Mouse (Mus musculus) CH12.LX (cell line): ENCODE results near the gene Chmp4b. TPM values are rescaled to one million over a fixed set of nuclear protein-coding genes. Genes with fewer than 3 reads are reported as not detected.

Experiments
- DNase-seq: peaks from one replicate; pipeline ENCODE4 v3.0.0-alpha.2; 2013; ENCODE audit errors: extremely low read depth
- H3K27ac ChIP-seq: 2 replicates; pipeline ENCODE4 v1.5.1; 2012; ENCODE audit warnings: low read depth, mild to moderate bottlenecking, control low read depth, moderate library complexity; ENCODE audit not compliant: insufficient read depth
- H3K27me3 ChIP-seq: replicated peaks from 2 replicates; pipeline ENCODE3; 2012; ENCODE audit warnings: inconsistent platforms
- H3K36me3 ChIP-seq, 2 experiments: replicated peaks in 1 of 2; 2 replicates each; pipeline versions ENCODE3 to v1.6.1; 2012; ENCODE audit warnings: inconsistent platforms in 1 of 2, low read length in 1 of 2, mild to moderate bottlenecking in 1 of 2, mixed read lengths in 1 of 2, moderate library complexity in 1 of 2; ENCODE audit not compliant: control insufficient read depth in 1 of 2, insufficient read depth in 1 of 2
- H3K4me1 ChIP-seq, 2 experiments: 2 replicates each; pipeline ENCODE4 v1.6.1; 2012; ENCODE audit warnings: inconsistent platforms in 1 of 2, moderate library complexity in 1 of 2; ENCODE audit not compliant: insufficient read depth in 2 of 2, control insufficient read depth in 1 of 2
- H3K4me2 ChIP-seq: 2 replicates; pipeline ENCODE4 v1.6.1; 2012; ENCODE audit warnings: low read depth, mild to moderate bottlenecking, control low read depth; ENCODE audit not compliant: poor library complexity, insufficient read depth, severe bottlenecking
- H3K4me3 ChIP-seq, 3 experiments: fragments of 150-350 bp in 1 of 3; sonication (generic) in 1 of 3; replicated peaks in 1 of 3; 2 replicates each; pipeline versions ENCODE3 to v1.5.1; 2011 to 2012; ENCODE audit warnings: low read depth in 2 of 3, low read length in 2 of 3, mild to moderate bottlenecking in 2 of 3, moderate library complexity in 2 of 3, control low read depth in 1 of 3, improper control_type of control experiment in 1 of 3, inconsistent platforms in 1 of 3, mixed read lengths in 1 of 3; ENCODE audit not compliant: poor library complexity in 1 of 3
- H3K79me2 ChIP-seq: replicated peaks from 2 replicates; pipeline ENCODE4 v1.6.1; 2012; ENCODE audit warnings: mild to moderate bottlenecking, moderate library complexity; ENCODE audit not compliant: control insufficient read depth, poor library complexity, insufficient read depth, severe bottlenecking; ENCODE audit errors: extremely low read depth
- H3K9ac ChIP-seq: 2 replicates; pipeline ENCODE4 v1.6.1; 2012; ENCODE audit warnings: low read depth, mild to moderate bottlenecking, control low read depth, moderate library complexity; ENCODE audit not compliant: insufficient read depth
- H3K9me3 ChIP-seq: replicated peaks from 2 replicates; pipeline ENCODE3; 2012; ENCODE audit warnings: low read length, inconsistent platforms, mixed read lengths
- BHLHE40 ChIP-seq: IDR thresholded peaks from 2 replicates; pipeline ENCODE4 v1.6.1; 2011; ENCODE audit warnings: mild to moderate bottlenecking, low read depth, low read length, improper control_type of control experiment
- CHD1 ChIP-seq: IDR thresholded peaks from 2 replicates; pipeline ENCODE4 v1.6.1; 2012; ENCODE audit warnings: low read depth, low read length, improper control_type of control experiment, inconsistent platforms
- CTCF ChIP-seq, 2 experiments: IDR thresholded peaks in 1 of 2; conservative IDR thresholded peaks in 1 of 2; 2 replicates each; pipeline ENCODE4 v1.5.1; 2011 to 2012; ENCODE audit warnings: low read depth in 2 of 2, low read length in 2 of 2, improper control_type of control experiment in 1 of 2, inconsistent platforms in 1 of 2, mild to moderate bottlenecking in 1 of 2, moderate library complexity in 1 of 2
- E2F4 ChIP-seq: IDR thresholded peaks from 2 replicates; pipeline ENCODE4 v1.6.1; 2011; ENCODE audit warnings: low read depth, low read length, improper control_type of control experiment; ENCODE audit not compliant: insufficient replicate concordance
- EP300 ChIP-seq: IDR thresholded peaks from 2 replicates; pipeline ENCODE4 v1.6.1; 2011; ENCODE audit warnings: low read length, improper control_type of control experiment
- GABPA ChIP-seq: IDR thresholded peaks from 2 replicates; pipeline ENCODE4 v1.6.1; 2012; ENCODE audit warnings: low read depth, low read length, improper control_type of control experiment, inconsistent platforms; ENCODE audit not compliant: insufficient replicate concordance
- HCFC1 ChIP-seq: IDR thresholded peaks from 2 replicates; pipeline ENCODE4 v1.6.1; 2012; ENCODE audit warnings: low read depth, mild to moderate bottlenecking, inconsistent platforms, low read length, improper control_type of control experiment
- JUND ChIP-seq: conservative IDR thresholded peaks from 2 replicates; pipeline ENCODE4 v1.6.1; 2011; ENCODE audit warnings: low read depth, low read length, improper control_type of control experiment
- KAT2A ChIP-seq: IDR thresholded peaks from 2 replicates; pipeline ENCODE4 v1.6.1; 2012; ENCODE audit warnings: low read length, improper control_type of control experiment, inconsistent platforms; ENCODE audit not compliant: insufficient replicate concordance
- MAZ ChIP-seq: IDR thresholded peaks from 2 replicates; pipeline ENCODE4 v1.6.1; 2012; ENCODE audit warnings: low read depth, mild to moderate bottlenecking, inconsistent platforms, low read length, improper control_type of control experiment, moderate library complexity
- MYC ChIP-seq: IDR thresholded peaks from 2 replicates; pipeline ENCODE4 v1.6.1; 2011; ENCODE audit warnings: low read depth, mild to moderate bottlenecking, improper control_type of control experiment, low read length
- NELFE ChIP-seq: IDR thresholded peaks from 2 replicates; pipeline ENCODE4 v1.6.1; 2011; ENCODE audit warnings: low read depth, low read length, improper control_type of control experiment
- NRF1 ChIP-seq: IDR thresholded peaks from 2 replicates; pipeline ENCODE4 v1.6.1; 2014; ENCODE audit warnings: low read depth, mild to moderate bottlenecking, inconsistent platforms, low read length, improper control_type of control experiment, moderate library complexity
- PAX5 ChIP-seq: IDR thresholded peaks from 2 replicates; pipeline ENCODE4 v1.6.1; 2012; ENCODE audit warnings: low read length, inconsistent platforms, mixed read lengths
- POLR2A ChIP-seq: IDR thresholded peaks from 2 replicates; pipeline ENCODE4 v1.6.1; 2011; ENCODE audit warnings: low read depth, mild to moderate bottlenecking, improper control_type of control experiment, low read length
- RAD21 ChIP-seq: IDR thresholded peaks from 2 replicates; pipeline ENCODE4 v1.6.1; 2011; ENCODE audit warnings: low read depth, mild to moderate bottlenecking, low read length, improper control_type of control experiment, moderate library complexity
- TBP ChIP-seq: conservative IDR thresholded peaks from 2 replicates; pipeline ENCODE4 v1.6.1; 2011; ENCODE audit warnings: low read depth, low read length, improper control_type of control experiment
- UBTF ChIP-seq: IDR thresholded peaks from 2 replicates; pipeline ENCODE4 v1.6.1; 2012; ENCODE audit warnings: low read depth, mild to moderate bottlenecking, inconsistent platforms, low read length, improper control_type of control experiment, moderate library complexity
- USF1 ChIP-seq: IDR thresholded peaks from 2 replicates; pipeline ENCODE4 v1.6.1; 2014; ENCODE audit warnings: low read depth, mild to moderate bottlenecking, inconsistent platforms, low read length, improper control_type of control experiment
- USF2 ChIP-seq: conservative IDR thresholded peaks from 2 replicates; pipeline ENCODE4 v1.6.1; 2011; ENCODE audit warnings: low read depth, low read length, improper control_type of control experiment
- ZC3H11A ChIP-seq: IDR thresholded peaks from 2 replicates; pipeline ENCODE4 v1.6.1; 2012; ENCODE audit warnings: low read depth, mild to moderate bottlenecking, inconsistent platforms, low read length, improper control_type of control experiment
- ZMIZ1 ChIP-seq: IDR thresholded peaks from 2 replicates; pipeline ENCODE4 v1.6.1; 2012; ENCODE audit warnings: low read depth, mild to moderate bottlenecking, inconsistent platforms, low read length, improper control_type of control experiment
- ZNF384 ChIP-seq: IDR thresholded peaks from 2 replicates; pipeline ENCODE4 v1.6.1; 2012; ENCODE audit warnings: low read depth, low read length, improper control_type of control experiment, inconsistent platforms
- dilution Hi-C: fragments of 300-500 bp; cut with MboI; formaldehyde crosslinking; loops from 2 replicates; pipeline ENCODE4 v1.14.3; 2020; ENCODE audit warnings: low sequenced_read_pairs; ENCODE audit not compliant: extremely low pct_unique_long_range_greater_than_20kb, extremely low pct_ligation_motif_present
- in situ Hi-C: fragments of 300-500 bp; cut with MboI; formaldehyde crosslinking; loops from 3 replicates; pipeline ENCODE4 v1.14.3; 2019; ENCODE audit warnings: low sequenced_read_pairs, low pct_ligation_motif_present, low pct_unique_long_range_greater_than_20kb, mixed read lengths
- polyA plus RNA-seq: library from polyadenylated mRNA; unstranded; fragments of >175 nt; gene quantifications from 2 replicates; pipeline ENCODE4 v1.2.1, GENCODE M21; 2012; ENCODE audit warnings: low read depth; ENCODE audit not compliant: insufficient read length
- total RNA-seq, 2 experiments: library from RNA; depleted of rRNA; stranded (reverse); fragments of 300-350 nt in 1 of 2; fragments of >200 nt in 1 of 2; gene quantifications; 2 replicates each; pipeline ENCODE4 v1.2.3; 2012 to 2014

Gene Chmp4b
- total and polyA plus RNA-seq, 3 experiments: 105 to 152 (median 113) TPM

DNA sequence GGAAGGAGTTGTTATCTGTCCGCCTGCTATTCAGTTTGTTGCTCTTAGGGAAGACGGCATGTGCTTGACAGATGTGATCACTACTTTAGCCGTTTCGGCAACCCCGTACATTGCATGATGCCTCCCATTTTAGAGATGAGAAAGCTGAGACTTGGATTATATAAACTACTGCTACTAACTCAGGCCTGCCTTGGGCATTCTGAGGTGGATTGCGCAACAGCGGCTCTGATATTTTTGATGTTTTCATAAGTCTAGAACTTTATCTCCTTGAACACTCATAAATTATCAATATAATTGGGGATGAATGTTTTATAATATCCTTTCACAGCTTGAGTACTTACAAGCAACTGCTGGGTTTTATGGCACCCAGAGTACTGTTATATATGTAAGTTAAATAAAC is 17.2 kb downstream of the Chmp4b start:
- H3K4me3 ChIP-seq: no peak overlapping the region
- H3K4me2 ChIP-seq: no peak overlapping the region
- in situ Hi-C loops: no loop called here
- peaks cover 32% of the 10 kb centered on the region for H3K79me2 ChIP-seq
- 0 out of 4 replicates have a peak, but pooled peaks cover 0 to 3% of the 10 kb centered on the region in 2 experiments for H3K4me1 ChIP-seq
- no peak overlapping the region for H3K9ac ChIP-seq
- no peak for DNase-seq
- no peaks in the 10 kb centered on the region for H3K27me3 ChIP-seq
- no peak for TF ChIP-seq UBTF
- no peak for TF ChIP-seq RAD21
- no peak for TF ChIP-seq BHLHE40
- no peak for TF ChIP-seq MAZ
- no peak for TF ChIP-seq EP300
- no peak for TF ChIP-seq USF1
- no peak for TF ChIP-seq ZNF384
- dilution Hi-C loops: no loop called here
- H3K9me3 ChIP-seq: no peaks in the 10 kb centered on the region
- H3K27ac ChIP-seq: no peak overlapping the region
- H3K36me3 ChIP-seq: peaks cover 36 to 77% of the 10 kb centered on the region in 2 experiments

DNA sequence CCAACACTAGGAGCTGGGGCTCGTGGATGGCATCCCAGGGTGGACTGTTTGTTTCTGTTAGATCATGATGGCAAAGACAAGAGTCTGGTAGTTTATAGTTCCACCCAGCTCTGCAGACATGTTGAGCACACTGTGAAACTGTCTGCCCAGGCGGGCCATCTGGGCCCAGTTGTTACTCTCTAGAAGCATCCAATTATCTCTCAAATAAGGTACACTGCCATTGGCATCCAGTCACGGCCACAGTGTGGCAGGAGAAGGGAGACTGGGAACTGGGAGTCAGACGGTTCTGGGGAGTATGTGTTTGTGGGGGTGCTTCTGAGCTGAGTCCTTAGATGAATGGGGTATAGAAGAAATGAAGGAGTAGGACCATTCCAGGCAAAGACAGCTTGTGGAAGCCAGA is 18.6 kb downstream of the Chmp4b start:
- H3K4me3 ChIP-seq: no peak overlapping the region
- no peaks in the 10 kb centered on the region for H3K9me3 ChIP-seq
- H3K27me3 ChIP-seq: no peaks in the 10 kb centered on the region
- no peak overlapping the region for H3K4me2 ChIP-seq
- no peak for DNase-seq
- H3K9ac ChIP-seq: no peak overlapping the region
- TF ChIP-seq CHD1 (no peak), ZC3H11A (no peak), HCFC1 (no peak), BHLHE40 (no peak), NELFE (no peak), RAD21 (no peak), KAT2A (no peak), USF2 (no peak), GABPA (no peak), TBP (no peak), UBTF (no peak), JUND (no peak), PAX5 (no peak), NRF1 (no peak), MYC (no peak), CTCF (conservative IDR thresholded peaks at IDR 0.05 in 1 of 2, IDR thresholded peaks at IDR 0.05 in 1 of 2; ENCODE audit: low read depth in 2 of 2, low read length in 2 of 2) (no peak), E2F4 (no peak), ZMIZ1 (no peak), POLR2A (no peak)
- in situ Hi-C loops (no loop called here), dilution Hi-C loops (no loop called here)
- H3K79me2 ChIP-seq: peaks cover 23% of the 10 kb centered on the region
- no peak overlapping the region for H3K27ac ChIP-seq
- peaks cover 29 to 74% of the 10 kb centered on the region in 2 experiments for H3K36me3 ChIP-seq
- H3K4me1 ChIP-seq: 0 out of 4 replicates have a peak, but pooled peaks cover 0 to 3% of the 10 kb centered on the region in 2 experiments
